Comparison of ENCODE assay signal across 7 mouse cellular contexts in the genomic region with DNA sequence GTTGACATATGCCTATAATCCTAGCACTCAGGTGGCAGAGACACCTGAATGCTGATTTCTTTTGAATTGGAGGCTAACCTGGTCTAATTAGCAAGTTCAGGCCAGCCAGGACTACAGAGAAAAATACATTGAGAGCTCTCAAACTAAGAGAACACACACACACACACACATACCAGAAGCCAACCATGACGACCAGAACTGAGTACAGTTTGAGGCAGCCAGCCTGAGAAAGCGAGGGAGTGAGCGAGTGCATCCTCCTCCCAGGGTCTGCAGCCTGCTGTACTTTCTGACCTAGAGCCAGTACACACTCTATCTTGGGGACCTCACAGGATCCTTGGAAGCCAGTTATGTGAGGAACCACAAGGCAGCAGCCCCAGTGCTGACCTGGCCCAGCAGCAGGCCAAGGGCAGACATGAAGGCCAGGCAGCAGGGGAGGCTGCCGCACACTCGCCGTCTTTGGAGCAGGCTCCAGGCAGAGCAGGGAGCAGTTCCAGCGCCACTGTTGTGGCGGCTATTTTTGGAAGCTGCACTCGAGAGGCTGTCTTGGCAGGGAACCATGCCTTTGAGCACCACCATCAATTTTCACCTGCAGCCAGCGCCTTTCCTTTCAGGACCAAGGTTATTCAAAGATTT.
DNase-seq lines count a peak whose midpoint lies in the region; ATAC-seq lines count a peak whose summit lies in the region.

No protein-coding gene starts in this region.

- peak; percentile 36 for ATAC-seq in kidney, embryonic 16.5 days (ENCODE audit: low FRiP score, low TSS enrichment)

- H3K9me3 ChIP-seq in kidney, embryonic 16.5 days (ENCODE audit: low read length): no peaks in the 10 kb centered on the region

- peaks cover 40% of the 10 kb centered on the region for H3K4me1 ChIP-seq in kidney, embryonic 16.5 days (ENCODE audit: insufficient read depth, low read length)

- peak overlapping the region; percentile 39 for H3K27ac ChIP-seq in kidney, embryonic 16.5 days (ENCODE audit: low read length)

- WGBS in kidney, embryonic 16.5 days: 27% methylated on average over 10 of the region's 10 CpGs

- no peak overlapping the region for H3K4me3 ChIP-seq in kidney, embryonic 16.5 days (ENCODE audit: low read length)

- no peaks in the 10 kb centered on the region for H3K36me3 ChIP-seq in kidney, embryonic 16.5 days (ENCODE audit: insufficient read depth, low read length)

- no peaks in the 10 kb centered on the region for H3K27me3 ChIP-seq in kidney, embryonic 16.5 days (ENCODE audit: insufficient read depth, low read length)

- H3K9ac ChIP-seq in kidney, embryonic 16.5 days (replicated peaks; ENCODE audit: low read length): 0 out of 2 replicates have a peak overlapping the region, but pooled peaks have one; percentile 9

- H3K4me2 ChIP-seq in kidney, embryonic 16.5 days (replicated peaks; ENCODE audit: low read depth, low read length): no peak overlapping the region

- DNase-seq in adrenal gland, adult 8-10 months: peak; percentile 74
- DNase-seq in adrenal gland, postnatal 36 days: peak; percentile 80 to 81
- peak; percentile 58 for DNase-seq in heart, adult 8-10 months (ENCODE audit: low spot score)
- DNase-seq in ovary, postnatal 14 days (ENCODE audit: low spot score): peak; percentile 19
- DNase-seq in B cell, adult 2 months: no peak
- no peak for DNase-seq in embryo, embryonic 9.5 days (ENCODE audit: extremely low spot score)

Comparison
In these comparisons a context has a peak if more than half of its experiments do, and no peak if none do; other contexts are left out.
1. DNase-seq: peak in adrenal gland, adult 8-10 months (single experiment), adrenal gland, postnatal 36 days (2 of 2), heart, adult 8-10 months (single experiment) and ovary, postnatal 14 days (single experiment); none in B cell, adult 2 months (0 of 2) and embryo, embryonic 9.5 days (single experiment).